ENCODE assay signal across 8 mouse cellular contexts in the genomic region with DNA sequence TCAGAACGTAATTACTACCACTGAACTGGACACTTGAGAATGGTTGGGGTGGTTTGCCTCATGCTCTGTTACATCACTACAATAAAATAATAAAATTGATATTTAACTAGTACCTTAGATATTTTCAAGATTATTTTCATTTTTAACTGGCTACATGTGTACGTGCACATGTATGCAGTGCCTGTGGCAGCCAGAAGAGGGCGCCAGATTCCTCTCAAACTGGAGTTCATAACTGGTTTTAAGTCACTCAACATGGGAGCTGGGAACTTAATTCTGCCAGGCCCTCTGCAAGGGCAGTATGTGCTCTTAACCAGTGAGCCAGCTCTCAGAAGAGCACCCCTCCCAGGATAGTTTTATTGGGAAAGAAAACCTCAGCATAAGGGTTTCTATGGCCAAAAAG.
DNase-seq lines count a peak whose midpoint lies in the region; ATAC-seq and TF ChIP-seq lines count a peak whose summit lies in the region.

No protein-coding gene starts in this region.

- in situ Hi-C loops in ES-E14 (cut with MboI; ENCODE audit: low sequenced_read_pairs in 2 of 2, unreplicated experiment in 2 of 2): no loop called here

- no peaks in the 10 kb centered on the region for H3K27me3 ChIP-seq in kidney, embryonic 14.5 days (ENCODE audit: control insufficient read depth, insufficient read depth, low read length)

- no peaks in the 10 kb centered on the region for H3K36me3 ChIP-seq in kidney, embryonic 14.5 days (ENCODE audit: control insufficient read depth, insufficient read depth, low read length)
- no peaks in the 10 kb centered on the region for H3K36me3 ChIP-seq in ES-E14 (ENCODE audit: control insufficient read depth, insufficient read depth, low read length, poor library complexity, severe bottlenecking)

- no peak for ATAC-seq in kidney, embryonic 14.5 days (ENCODE audit: low FRiP score, low TSS enrichment)

- no peak overlapping the region for H3K4me3 ChIP-seq in kidney, embryonic 14.5 days (ENCODE audit: low read length)
- H3K4me3 ChIP-seq in ES-E14 (ENCODE audit: insufficient read depth in 1 of 2, low read depth in 1 of 2, low read length in 2 of 2, poor library complexity in 1 of 2, severe bottlenecking in 1 of 2): no peak overlapping the region

- H3K4me1 ChIP-seq in kidney, embryonic 14.5 days (ENCODE audit: control insufficient read depth, insufficient read depth, low read length): no peaks in the 10 kb centered on the region
- no peaks in the 10 kb centered on the region for H3K4me1 ChIP-seq in ES-E14 (ENCODE audit: control insufficient read depth in 2 of 2, insufficient read depth in 2 of 2, low read length in 2 of 2, poor library complexity in 1 of 2)

- DNase-seq in kidney, adult 9 months: peak; percentile 18
- DNase-seq in A20 (ENCODE audit: low read depth, low spot score) (peak; percentile 68), ES-E14 (ENCODE audit: low read depth, low spot score) (peak; percentile 27)
- DNase-seq in embryo, embryonic 9.5 days (ENCODE audit: extremely low spot score): peak; percentile 6
- peak; percentile 47 for DNase-seq in testis, postnatal 10 days (ENCODE audit: low spot score)
- no peak for DNase-seq in ovary, postnatal 10 days (ENCODE audit: low spot score)
- no peak for DNase-seq in frontal cortex, postnatal 14 days (ENCODE audit: low spot score in 2 of 2)

- 55% methylated on average over 3 of the region's 3 CpGs for WGBS in kidney, embryonic 14.5 days

- no peak overlapping the region for H3K27ac ChIP-seq in kidney, embryonic 14.5 days (ENCODE audit: low read depth, low read length)
- no peak overlapping the region for H3K27ac ChIP-seq in ES-E14 (ENCODE audit: insufficient read depth, low read depth, low read length, poor library complexity, severe bottlenecking)

- H3K9me3 ChIP-seq in kidney, embryonic 14.5 days (ENCODE audit: control insufficient read depth, low read length): 0 out of 2 replicates have a peak, but pooled peaks cover 2% of the 10 kb centered on the region
- H3K9me3 ChIP-seq in ES-E14 (ENCODE audit: control insufficient read depth, insufficient read depth, low read depth, low read length): no peaks in the 10 kb centered on the region

- no peak overlapping the region for H3K9ac ChIP-seq in kidney, embryonic 14.5 days (ENCODE audit: low read depth, low read length)
- H3K9ac ChIP-seq in ES-E14 (ENCODE audit: insufficient read depth, low read depth, low read length, poor library complexity, severe bottlenecking): no peak overlapping the region

- no peak overlapping the region for H3K4me2 ChIP-seq in kidney, embryonic 14.5 days (replicated peaks; ENCODE audit: low read depth, low read length)

TF ChIP-seq in ES-E14, 5 proteins besides CTCF, POLR2A, EP300 and RAD21:
- TF ChIP-seq ZC3H11A (IDR thresholded peaks at IDR 0.05; ENCODE audit: borderline replicate concordance, low read depth, low read length): 0 out of 2 replicates have a peak, but pooled peaks have one; percentile 37
- no peak for TF ChIP-seq MAFK (IDR thresholded peaks at IDR 0.05; ENCODE audit: insufficient read depth, low read depth, low read length)
- TF ChIP-seq HCFC1 (IDR thresholded peaks at IDR 0.05; ENCODE audit: borderline replicate concordance, insufficient read depth, low read length): no peak
- TF ChIP-seq CHD2 (IDR thresholded peaks at IDR 0.05; ENCODE audit: low read depth, low read length): no peak
- TF ChIP-seq ZNF384 (IDR thresholded peaks at IDR 0.05; ENCODE audit: low read depth, low read length): no peak

Comparison
In these comparisons a context has a peak if more than half of its experiments do, and no peak if none do; other contexts are left out.
1. DNase-seq: peak in kidney, adult 9 months (single experiment), A20 (single experiment), ES-E14 (single experiment), embryo, embryonic 9.5 days (single experiment) and testis, postnatal 10 days (single experiment); none in ovary, postnatal 10 days (single experiment) and frontal cortex, postnatal 14 days (0 of 2).